ENCODE assay signal across 8 mouse cellular contexts in genomic region chr9:41580611-41581041, GRCm38 (mm10).
DNase-seq lines count a peak whose midpoint lies in the region; ATAC-seq and TF ChIP-seq lines count a peak whose summit lies in the region.

No protein-coding gene starts in this region.

- under 1% methylated on average over 13 of the region's 13 CpGs for WGBS in hindbrain, embryonic 10.5 days
- 7% methylated on average over 13 of the region's 13 CpGs for WGBS in small intestine, adult 2 months

- H3K4me3 ChIP-seq in hindbrain, embryonic 10.5 days: peak overlapping the region; percentile 73
- peak overlapping the region; percentile 66 for H3K4me3 ChIP-seq in small intestine, adult 2 months (ENCODE audit: low read depth, low read length)

- peak overlapping the region; percentile 94 for H3K27ac ChIP-seq in hindbrain, embryonic 10.5 days
- H3K27ac ChIP-seq in small intestine, adult 2 months (ENCODE audit: insufficient read depth, low read depth, low read length): peak overlapping the region; percentile 71

- TF ChIP-seq CTCF in small intestine, adult 2 months (IDR thresholded peaks at IDR 0.05; ENCODE audit: extremely low read depth, insufficient read length, insufficient replicate concordance, low read depth, low read length): no peak

- ATAC-seq in megakaryocyte-erythroid progenitor cell, adult 5-6 weeks (replicated peaks; ENCODE audit: low FRiP score, low TSS enrichment, poor library complexity, severe bottlenecking): no peak

- H3K27me3 ChIP-seq in hindbrain, embryonic 10.5 days (ENCODE audit: insufficient read depth, poor library complexity, severe bottlenecking): no peaks in the 10 kb centered on the region; the same call in 1 of the 2 replicates
- peaks cover 13% of the 10 kb centered on the region for H3K27me3 ChIP-seq in small intestine, adult 2 months (ENCODE audit: control insufficient read depth, insufficient read depth, low read length)

- no peaks in the 10 kb centered on the region for H3K9me3 ChIP-seq in hindbrain, embryonic 10.5 days

- no peak for TF ChIP-seq POLR2A in small intestine, adult 2 months (IDR thresholded peaks at IDR 0.05; ENCODE audit: low read depth, low read length)

- intact Hi-C loops in left cerebral cortex, postnatal 10 days (cut with DNase I): loop anchor here (2.0 to 5.0 kb wide), 2 partner anchors 204 to 353 kb away; no protein-coding TSS in a partner anchor

- DNase-seq in Muller cell, postnatal 12 days (ENCODE audit: inconsistent ontology term): peak; percentile 93
- DNase-seq in cerebellum, adult 8-10 months: peak; percentile 17
- peak; percentile 72 to 85 for DNase-seq in frontal cortex, adult 2 months (ENCODE audit: extremely low spot score in 1 of 2, low spot score in 1 of 2)
- peak; percentile 72 for DNase-seq in hindbrain, embryonic 10.5 days (ENCODE audit: low spot score)
- DNase-seq in left cerebral cortex, postnatal 10 days (ENCODE audit: extremely low spot score in 1 of 2, low spot score in 2 of 2): peak; percentile 85 to 87
- DNase-seq in mesoderm, embryonic 11.5 days (ENCODE audit: low read depth, low spot score): peak; percentile 83

- H3K36me3 ChIP-seq in hindbrain, embryonic 10.5 days: peaks cover under 1% of the 10 kb centered on the region; the same call in 1 of the 2 replicates
- no peaks in the 10 kb centered on the region for H3K36me3 ChIP-seq in small intestine, adult 2 months (ENCODE audit: control insufficient read depth, insufficient read depth, low read length)

- peaks cover 59% of the 10 kb centered on the region for H3K4me1 ChIP-seq in hindbrain, embryonic 10.5 days (replicated peaks)
- H3K4me1 ChIP-seq in small intestine, adult 2 months (ENCODE audit: control insufficient read depth, insufficient read depth, insufficient read length, low read length): no peaks in the 10 kb centered on the region

Comparison
In these comparisons a context has a peak if more than half of its experiments do, and no peak if none do; other contexts are left out.
1. DNase-seq: peak in every context shown above with its lines; median percentile 93 in Muller cell, postnatal 12 days; 86 in left cerebral cortex, postnatal 10 days; 83 in mesoderm, embryonic 11.5 days; 78 in frontal cortex, adult 2 months; 72 in hindbrain, embryonic 10.5 days; 17 in cerebellum, adult 8-10 months.